11 mouse cellular contexts compared by ENCODE assay signal in genomic region chr17:28040620-28041019, GRCm38 (mm10). TPM values are rescaled to one million over a fixed set of nuclear protein-coding genes. Genes with fewer than 3 reads are reported as not detected.
DNase-seq lines count a peak whose midpoint lies in the region; ATAC-seq and TF ChIP-seq lines count a peak whose summit lies in the region.
"Had no signal": no experiment of that assay in that cellular context is flagged by ENCODE, and none has a peak within 500 bp of the region (broad histone marks: within the 10 kb centered on the region; RNA-seq: fewer than 3 reads in every experiment).

No protein-coding gene starts in this region.

- H3K27ac ChIP-seq in forebrain, embryonic 13.5 days = peak overlapping the region; percentile 83
- H3K27ac ChIP-seq in midbrain, embryonic 11.5 days (ENCODE audit: low read depth, low read length) = peak overlapping the region; percentile 46
- H3K27ac ChIP-seq: embryonic facial prominence, embryonic 15.5 days; liver, embryonic 15.5 days had no signal

- peak overlapping the region; percentile 20; the same call in 1 of the 2 replicates for H3K4me3 ChIP-seq in E14TG2a.4 (replicated peaks; ENCODE audit: low read length)
- H3K4me3 ChIP-seq in forebrain, embryonic 13.5 days = peak overlapping the region; percentile 25
- H3K4me3 ChIP-seq in midbrain, embryonic 11.5 days (ENCODE audit: low read depth, low read length) = peak overlapping the region; percentile 1; the same call in 1 of the 2 replicates
- H3K4me3 ChIP-seq: embryonic facial prominence, embryonic 15.5 days; liver, embryonic 15.5 days had no signal

- DNase-seq in frontal cortex, postnatal 14 days (ENCODE audit: low spot score in 2 of 2) = no peak
- DNase-seq in midbrain, embryonic 11.5 days (ENCODE audit: low spot score, missing footprints) = peak; percentile 95
- no peak for DNase-seq in testis, postnatal 10 days (ENCODE audit: low spot score)
- no peak for DNase-seq in cerebellum, adult 18-20 months
- no peak for DNase-seq in lung, postnatal 14 days

- H3K9ac ChIP-seq in forebrain, embryonic 13.5 days = peak overlapping the region; percentile 72
- peak overlapping the region; percentile 18 for H3K9ac ChIP-seq in midbrain, embryonic 11.5 days (ENCODE audit: low read length)
- H3K9ac ChIP-seq: embryonic facial prominence, embryonic 15.5 days; liver, embryonic 15.5 days had no signal

- no peak for TF ChIP-seq CTCF in E14TG2a.4 (conservative IDR thresholded peaks at IDR 0.05; ENCODE audit: low read length)

- WGBS in forebrain, embryonic 13.5 days = 7% methylated on average over 16 of the region's 16 CpGs
- WGBS in midbrain, embryonic 11.5 days = 13% methylated on average over 16 of the region's 16 CpGs

- H3K9me3 ChIP-seq in E14TG2a.4 (ENCODE audit: low read length) = no peaks in the 10 kb centered on the region
- no peaks in the 10 kb centered on the region for H3K9me3 ChIP-seq in forebrain, embryonic 13.5 days (replicated peaks)
- no peaks in the 10 kb centered on the region for H3K9me3 ChIP-seq in midbrain, embryonic 11.5 days (ENCODE audit: control insufficient read depth, low read length)
- H3K9me3 ChIP-seq: embryonic facial prominence, embryonic 15.5 days; liver, embryonic 15.5 days had no signal

- peaks cover 46% of the 10 kb centered on the region for H3K27me3 ChIP-seq in E14TG2a.4 (ENCODE audit: insufficient read depth, low read length)
- H3K27me3 ChIP-seq in forebrain, embryonic 13.5 days = no peaks in the 10 kb centered on the region
- no peaks in the 10 kb centered on the region for H3K27me3 ChIP-seq in midbrain, embryonic 11.5 days (ENCODE audit: control insufficient read depth, insufficient read depth, low read length)
- H3K27me3 ChIP-seq: embryonic facial prominence, embryonic 15.5 days; liver, embryonic 15.5 days had no signal

- H3K4me1 ChIP-seq in E14TG2a.4 (replicated peaks; ENCODE audit: low read depth, low read length) = peaks cover 43% of the 10 kb centered on the region
- H3K4me1 ChIP-seq in forebrain, embryonic 13.5 days = peaks cover 69% of the 10 kb centered on the region
- peaks cover 38% of the 10 kb centered on the region for H3K4me1 ChIP-seq in midbrain, embryonic 11.5 days (ENCODE audit: control insufficient read depth, insufficient read depth, low read length)
- H3K4me1 ChIP-seq: liver, embryonic 15.5 days had no signal

- H3K4me2 ChIP-seq in forebrain, embryonic 13.5 days = peak overlapping the region; percentile 58
- H3K4me2 ChIP-seq in midbrain, embryonic 11.5 days = peak overlapping the region; percentile 22
- H3K4me2 ChIP-seq: embryonic facial prominence, embryonic 15.5 days; liver, embryonic 15.5 days had no signal

- H3K36me3 ChIP-seq in E14TG2a.4 (ENCODE audit: insufficient read depth, low read length) = peaks cover 53% of the 10 kb centered on the region
- peaks cover 31% of the 10 kb centered on the region for H3K36me3 ChIP-seq in forebrain, embryonic 13.5 days (ENCODE audit: poor library complexity, severe bottlenecking)
- H3K36me3 ChIP-seq in midbrain, embryonic 11.5 days (ENCODE audit: control insufficient read depth, insufficient read depth, low read length) = no peaks in the 10 kb centered on the region; the same call in 1 of the 2 replicates

- ATAC-seq in frontal cortex, adult (ENCODE audit: low TSS enrichment) = peak; percentile 23; the same call in 1 of the 2 replicates
- ATAC-seq in forebrain, embryonic 13.5 days = peak; percentile 63
- peak; percentile 85 for ATAC-seq in midbrain, embryonic 11.5 days (ENCODE audit: low FRiP score)
- ATAC-seq: activated CD4-positive, CD25-positive, alpha-beta regulatory T cell, adult 4 months had no signal

RNA-seq across cellular contexts. Expression of gene Tcp11, which starts 39.8 kb away (rescaled TPM):
- 1.4 TPM in 2 replicates for polyA plus RNA-seq in forebrain, embryonic 13.5 days (2015; fragmentation: Nextera tagmentation; extraction: Ambion mirVana)
- 0.70 and 1.0 TPM in 2 replicates for polyA plus RNA-seq in midbrain, embryonic 11.5 days (2014; fragmentation: Nextera tagmentation; extraction: Ambion mirVana)

Comparison
In these comparisons a context has a peak if more than half of its experiments do, and no peak if none do; other contexts are left out.
1. ATAC-seq: peak in every context shown above with its lines; median percentile 85 in midbrain, embryonic 11.5 days; 63 in forebrain, embryonic 13.5 days; 23 in frontal cortex, adult.